Mouse (Mus musculus) natural killer cell, adult 2 months (primary cell): ENCODE results near the gene Slc44a1.

Source experiments
- DNase-seq, 2 experiments: peaks; one replicate each; pipeline ENCODE4 v3.0.0; 2022; ENCODE audit warnings: low spot score in 2 of 2

Slc44a1 gene

GRCm38 (mm10) chr4:53614576-53615225 is 174.5 kb downstream of the Slc44a1 start:
- DNase-seq = no peak

- DNase-seq = no peak
These were observed 177.8 kb downstream of the Slc44a1 start for GRCm38 (mm10) chr4:53617968-53618367.

GRCm38 (mm10) chr4:53620104-53620503 is 179.9 kb downstream of the Slc44a1 start:
- DNase-seq = no peak

- no peak for DNase-seq
These were observed 180.9 kb downstream of the Slc44a1 start for GRCm38 (mm10) chr4:53621084-53621483.

- no peak for DNase-seq
These were observed 181.3 kb downstream of the Slc44a1 start for GRCm38 (mm10) chr4:53621490-53621889.

- DNase-seq = no peak
These were observed 183.5 kb downstream of the Slc44a1 start for GRCm38 (mm10) chr4:53623711-53624110.

GRCm38 (mm10) chr4:53624816-53625215 is 184.6 kb downstream of the Slc44a1 start:
- DNase-seq = no peak

- no peak for DNase-seq
These were observed 185.1 kb downstream of the Slc44a1 start for GRCm38 (mm10) chr4:53625263-53625662.

GRCm38 (mm10) chr4:53628924-53629323 is 188.7 kb downstream of the Slc44a1 start:
- DNase-seq = no peak

GRCm38 (mm10) chr4:53630963-53631315 is 190.7 kb downstream of the Slc44a1 start:
- DNase-seq = no peak

GRCm38 (mm10) chr4:53631316-53632010 is 191.2 kb downstream of the Slc44a1 start, which contains the start of gene Fsd1l:
Fsd1l (plus strand) TSS chr4:53631471.
- peak; percentile 5 to 13 for DNase-seq

- DNase-seq = no peak
These were observed 191.8 kb downstream of the Slc44a1 start for GRCm38 (mm10) chr4:53632011-53632349.

GRCm38 (mm10) chr4:53635336-53635735 is 195.1 kb downstream of the Slc44a1 start:
- DNase-seq = no peak

- DNase-seq = no peak
These were observed 197.2 kb downstream of the Slc44a1 start for GRCm38 (mm10) chr4:53637269-53637909.

GRCm38 (mm10) chr4:53638549-53639123 is 198.4 kb downstream of the Slc44a1 start:
- DNase-seq = no peak

GRCm38 (mm10) chr4:53658029-53658428 is 217.8 kb downstream of the Slc44a1 start:
- no peak for DNase-seq

GRCm38 (mm10) chr4:53660711-53661110 is 220.5 kb downstream of the Slc44a1 start:
- DNase-seq = no peak
